8 mouse cellular contexts compared by ENCODE assay signal in the genomic region with DNA sequence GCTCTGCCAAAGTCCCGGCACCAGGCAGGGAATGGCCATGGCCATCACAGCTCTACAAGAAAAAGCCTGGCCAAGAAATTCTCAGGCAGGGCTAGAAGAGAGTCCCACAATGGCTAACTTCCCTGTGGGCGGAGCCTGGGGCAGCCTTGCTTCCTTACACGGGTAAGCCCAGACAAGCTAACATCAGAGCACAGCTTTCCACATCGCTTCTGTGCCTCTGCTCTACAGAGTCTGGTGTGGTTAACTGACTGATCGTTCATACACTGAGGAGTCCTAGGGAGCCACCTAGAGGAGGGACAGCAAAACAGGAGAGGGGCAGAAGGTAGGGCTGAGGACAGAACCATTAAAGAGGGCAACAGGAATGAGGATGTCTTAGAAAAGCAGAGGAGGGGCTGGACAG. TPM values are rescaled to one million over a fixed set of nuclear protein-coding genes. Genes with fewer than 3 reads are reported as not detected.
DNase-seq lines count a peak whose midpoint lies in the region; ATAC-seq lines count a peak whose summit lies in the region.

No protein-coding gene starts in this region.

- no peak overlapping the region for H3K4me3 ChIP-seq in kidney, embryonic 14.5 days (ENCODE audit: low read length)
- H3K4me3 ChIP-seq in lung, embryonic 15.5 days, result no peak overlapping the region

- no peak overlapping the region for H3K4me2 ChIP-seq in kidney, embryonic 14.5 days (replicated peaks; ENCODE audit: low read depth, low read length)
- H3K4me2 ChIP-seq in lung, embryonic 15.5 days, result no peak overlapping the region

- peak; percentile 87 for ATAC-seq in kidney, embryonic 14.5 days (ENCODE audit: low FRiP score, low TSS enrichment)
- peak; percentile 67; the same call in 1 of the 2 replicates for ATAC-seq in lung, embryonic 15.5 days (ENCODE audit: borderline replicate concordance, extremely low read depth, low FRiP score, low TSS enrichment)

- WGBS in kidney, embryonic 14.5 days, result 19% methylated on average over 5 of the region's 5 CpGs
- 18% methylated on average over 5 of the region's 5 CpGs for WGBS in lung, embryonic 15.5 days

- no peaks in the 10 kb centered on the region for H3K4me1 ChIP-seq in kidney, embryonic 14.5 days (ENCODE audit: control insufficient read depth, insufficient read depth, low read length)
- no peaks in the 10 kb centered on the region for H3K4me1 ChIP-seq in lung, embryonic 15.5 days

- H3K36me3 ChIP-seq in kidney, embryonic 14.5 days (ENCODE audit: control insufficient read depth, insufficient read depth, low read length), result peaks cover 9% of the 10 kb centered on the region
- H3K36me3 ChIP-seq in lung, embryonic 15.5 days, result peaks cover 6% of the 10 kb centered on the region; the same call in 1 of the 2 replicates

- no peaks in the 10 kb centered on the region for H3K9me3 ChIP-seq in kidney, embryonic 14.5 days (ENCODE audit: control insufficient read depth, low read length)
- no peaks in the 10 kb centered on the region for H3K9me3 ChIP-seq in lung, embryonic 15.5 days

- DNase-seq in cerebellum, adult 11-12 months, result peak; percentile 23
- no peak for DNase-seq in cerebellum, adult 8-10 months
- peak; percentile 76 to 80 for DNase-seq in CD8-positive naive resting alpha-beta T cell, adult 2 months (ENCODE audit: low read depth in 2 of 2, low spot score in 2 of 2)
- DNase-seq in c-Kit-positive CD71-positive TER-119-positive erythroid progenitor cells, embryonic 14.5 days (ENCODE audit: low spot score), result peak; percentile 44
- peak; percentile 78 to 85 for DNase-seq in heart, adult 9 months (ENCODE audit: low spot score in 2 of 2)
- peak; percentile 66 for DNase-seq in retina, postnatal 1 day

- H3K27ac ChIP-seq in kidney, embryonic 14.5 days (ENCODE audit: low read depth, low read length), result no peak overlapping the region
- H3K27ac ChIP-seq in lung, embryonic 15.5 days, result no peak overlapping the region

- H3K27me3 ChIP-seq in kidney, embryonic 14.5 days (ENCODE audit: control insufficient read depth, insufficient read depth, low read length), result no peaks in the 10 kb centered on the region
- no peaks in the 10 kb centered on the region for H3K27me3 ChIP-seq in lung, embryonic 15.5 days

- H3K9ac ChIP-seq in kidney, embryonic 14.5 days (ENCODE audit: low read depth, low read length), result no peak overlapping the region
- no peak overlapping the region for H3K9ac ChIP-seq in lung, embryonic 15.5 days

RNA-seq across cellular contexts. Expression of a gene that starts 8.1 kb away (rescaled TPM):
- 1.8 and 5.5 TPM in 2 replicates for polyA plus RNA-seq in kidney, embryonic 14.5 days (2014; fragmentation: Nextera tagmentation; extraction: Ambion mirVana)
- polyA plus RNA-seq in lung, embryonic 15.5 days (2015; fragmentation: Nextera tagmentation; extraction: Ambion mirVana), result 4.5 and 7.8 TPM in 2 replicates

RNA-seq across cellular contexts. Expression of a gene that starts 27.3 kb away (rescaled TPM):
- polyA plus RNA-seq in kidney, embryonic 14.5 days (2014; fragmentation: Nextera tagmentation; extraction: Ambion mirVana), result 28.3 and 29.1 TPM in 2 replicates
- polyA plus RNA-seq in lung, embryonic 15.5 days (2015; fragmentation: Nextera tagmentation; extraction: Ambion mirVana), result 31.6 TPM in 2 replicates
